Mouse (Mus musculus) limb, embryonic 10.5 days (tissue): Measurements from ENCODE around the gene Smyd4. TPM values are rescaled to one million over a fixed set of nuclear protein-coding genes. Genes with fewer than 3 reads are reported as not detected.

Source experiments
- DNase-seq: peaks from one replicate; pipeline ENCODE4 v3.0.0-alpha.2; 2017; ENCODE audit warnings: low spot score
- H3K27ac ChIP-seq: fragments of 300-500 bp; sonication (generic); 2 replicates; pipeline ENCODE4 v1.5.1; 2016; ENCODE audit warnings: mild to moderate bottlenecking
- H3K27me3 ChIP-seq: fragments of 300-500 bp; sonication (generic); 2 replicates; pipeline ENCODE4 v1.6.1; 2016; ENCODE audit warnings: low read depth, mild to moderate bottlenecking; ENCODE audit not compliant: poor library complexity, severe bottlenecking
- H3K36me3 ChIP-seq: fragments of 300-500 bp; sonication (generic); 2 replicates; pipeline ENCODE4 v1.6.1; 2016; ENCODE audit warnings: mild to moderate bottlenecking, moderate library complexity
- H3K4me1 ChIP-seq: fragments of 300-500 bp; sonication (generic); 2 replicates; pipeline ENCODE4 v1.6.1; 2016
- H3K4me3 ChIP-seq: fragments of 300-500 bp; sonication (generic); 2 replicates; pipeline ENCODE4 v1.5.1; 2016; ENCODE audit warnings: mild to moderate bottlenecking, moderate library complexity
- H3K9me3 ChIP-seq: fragments of 300-500 bp; sonication (generic); replicated peaks from 2 replicates; pipeline ENCODE4 v1.6.1; 2016; ENCODE audit warnings: mild to moderate bottlenecking
- WGBS: fragments of 180-500 bp; shearing (Covaris S2); methylation state at CpG from one replicate; pipeline ENCODE4 v1.1.7; 2016; 5-methylcytosine and 5-hydroxymethylcytosine counted together
- polyA plus RNA-seq: library from polyadenylated mRNA; unstranded; fragments of >200 nt; fragmentation: Nextera tagmentation; extraction: Ambion mirVana; gene quantifications from 2 replicates; pipeline ENCODE4 v1.2.1, GENCODE M21; 2016

Smyd4 gene
- polyA plus RNA-seq, 1 experiment from 2014 or later: 17.1 TPM

GRCm38 (mm10) chr11:75429019-75429705, 80.9 kb downstream of the Smyd4 start:
- Histone ChIP-seq H3K9me3 (no peaks in the 10 kb centered on the region), H3K27me3 (no peaks in the 10 kb centered on the region), H3K4me3 (no peak overlapping the region), H3K4me1 (no peaks in the 10 kb centered on the region), H3K36me3 (no peaks in the 10 kb centered on the region), H3K27ac (no peak overlapping the region)
- no peak for DNase-seq
- WGBS: 89% methylated on average over 9 of the region's 9 CpGs

GRCm38 (mm10) chr11:75431307-75431706, 83.1 kb downstream of the Smyd4 start:
- DNase-seq: no peak
- Histone ChIP-seq H3K9me3 (no peaks in the 10 kb centered on the region), H3K36me3 (no peaks in the 10 kb centered on the region), H3K27ac (no peak overlapping the region), H3K4me3 (no peak overlapping the region), H3K4me1 (no peaks in the 10 kb centered on the region), H3K27me3 (no peaks in the 10 kb centered on the region)
- WGBS: 84% methylated on average over 11 of the region's 11 CpGs

- Histone ChIP-seq H3K9me3 (no peaks in the 10 kb centered on the region), H3K36me3 (no peaks in the 10 kb centered on the region)
- no peak for DNase-seq
Observed at GRCm38 (mm10) chr11:75434138-75434537, 85.9 kb downstream of the Smyd4 start.

GRCm38 (mm10) chr11:75438194-75438593, 90.0 kb downstream of the Smyd4 start:
- WGBS: 84% methylated on average over 13 of the region's 13 CpGs
- no peak overlapping the region for H3K4me3 ChIP-seq
- DNase-seq: no peak

More at GRCm38 (mm10) chr11:75434138-75434537, 85.9 kb downstream of the Smyd4 start:
- Histone ChIP-seq H3K27ac (no peak overlapping the region), H3K27me3 (no peaks in the 10 kb centered on the region), H3K4me1 (no peaks in the 10 kb centered on the region), H3K4me3 (no peak overlapping the region)
- 87% methylated on average over 5 of the region's 5 CpGs for WGBS

GRCm38 (mm10) chr11:75438804-75439203, 90.6 kb downstream of the Smyd4 start:
- Histone ChIP-seq H3K4me1 (peaks cover 4% of the 10 kb centered on the region), H3K4me3 (no peak overlapping the region)
- WGBS: 96% methylated on average over 3 of the region's 3 CpGs

More at GRCm38 (mm10) chr11:75438194-75438593, 90.0 kb downstream of the Smyd4 start:
- H3K27ac ChIP-seq: no peak overlapping the region
- H3K27me3 ChIP-seq: no peaks in the 10 kb centered on the region
- peaks cover 10% of the 10 kb centered on the region for H3K36me3 ChIP-seq
- H3K9me3 ChIP-seq: no peaks in the 10 kb centered on the region
- H3K4me1 ChIP-seq: no peaks in the 10 kb centered on the region

GRCm38 (mm10) chr11:75439363-75439762, 91.1 kb downstream of the Smyd4 start, which contains the start of gene Serpinf2:
Gene Serpinf2, minus strand, starts transcription at chr11:75439591.
- Histone ChIP-seq H3K27me3 (no peaks in the 10 kb centered on the region), H3K27ac (no peak within 1 kb of the TSS), H3K4me3 (no peak within 1 kb of the TSS), H3K36me3 (peaks cover 11% of the 10 kb centered on the region), H3K4me1 (peaks cover 8% of the 10 kb centered on the region), H3K9me3 (no peaks in the 10 kb centered on the region)
- 88% methylated on average over 6 of the region's 6 CpGs for WGBS
- DNase-seq: no peak

More at GRCm38 (mm10) chr11:75438804-75439203, 90.6 kb downstream of the Smyd4 start:
- Histone ChIP-seq H3K27ac (no peak overlapping the region), H3K9me3 (no peaks in the 10 kb centered on the region), H3K36me3 (peaks cover 10% of the 10 kb centered on the region), H3K27me3 (no peaks in the 10 kb centered on the region)
- DNase-seq: no peak

- no peaks in the 10 kb centered on the region for H3K27me3 ChIP-seq
- no peak for DNase-seq
- H3K9me3 ChIP-seq: no peaks in the 10 kb centered on the region
- H3K4me1 ChIP-seq: peaks cover 12% of the 10 kb centered on the region
- H3K4me3 ChIP-seq: no peak overlapping the region
- no peak overlapping the region for H3K27ac ChIP-seq
- WGBS: 97% methylated on average over 3 of the region's 3 CpGs
- H3K36me3 ChIP-seq: peaks cover 15% of the 10 kb centered on the region
Observed at GRCm38 (mm10) chr11:75439951-75440350, 91.7 kb downstream of the Smyd4 start.

GRCm38 (mm10) chr11:75441034-75441433, 92.8 kb downstream of the Smyd4 start:
- no peak overlapping the region for H3K4me3 ChIP-seq
- H3K27me3 ChIP-seq: no peaks in the 10 kb centered on the region
- no peaks in the 10 kb centered on the region for H3K9me3 ChIP-seq
- no peak for DNase-seq
- no peak overlapping the region for H3K27ac ChIP-seq
- peaks cover 18% of the 10 kb centered on the region for H3K36me3 ChIP-seq
- H3K4me1 ChIP-seq: peaks cover 12% of the 10 kb centered on the region
- WGBS: 83% methylated on average over 7 of the region's 7 CpGs

GRCm38 (mm10) chr11:75441601-75442000, 93.4 kb downstream of the Smyd4 start:
- H3K27me3 ChIP-seq: no peaks in the 10 kb centered on the region
- peaks cover 12% of the 10 kb centered on the region for H3K4me1 ChIP-seq
- peaks cover 19% of the 10 kb centered on the region for H3K36me3 ChIP-seq
- no peak overlapping the region for H3K4me3 ChIP-seq
- no peak overlapping the region for H3K27ac ChIP-seq
- no peak for DNase-seq
- 93% methylated on average over 16 of the region's 16 CpGs for WGBS
- H3K9me3 ChIP-seq: no peaks in the 10 kb centered on the region

- Histone ChIP-seq H3K4me3 (no peak overlapping the region), H3K4me1 (peaks cover 12% of the 10 kb centered on the region), H3K9me3 (no peaks in the 10 kb centered on the region), H3K36me3 (peaks cover 36% of the 10 kb centered on the region), H3K27me3 (no peaks in the 10 kb centered on the region), H3K27ac (no peak overlapping the region)
- WGBS: 44% methylated on average over 8 of the region's 8 CpGs
- DNase-seq: no peak
Observed at GRCm38 (mm10) chr11:75443711-75444110, 95.5 kb downstream of the Smyd4 start.

GRCm38 (mm10) chr11:75448575-75448974, 100.3 kb downstream of the Smyd4 start:
- no peak for DNase-seq
- H3K27me3 ChIP-seq: peaks cover 6% of the 10 kb centered on the region
- no peaks in the 10 kb centered on the region for H3K9me3 ChIP-seq
- H3K27ac ChIP-seq: no peak overlapping the region
- WGBS: 85% methylated on average over 3 of the region's 3 CpGs
- H3K4me1 ChIP-seq: peaks cover 16% of the 10 kb centered on the region
- H3K4me3 ChIP-seq: no peak overlapping the region
- peaks cover 46% of the 10 kb centered on the region for H3K36me3 ChIP-seq

GRCm38 (mm10) chr11:75449695-75450094, 101.5 kb downstream of the Smyd4 start:
- no peaks in the 10 kb centered on the region for H3K9me3 ChIP-seq
- H3K4me3 ChIP-seq: no peak overlapping the region
- whole genome bisulfite sequencing: 90% methylated on average over 7 of the region's 7 CpGs
- peaks cover 42% of the 10 kb centered on the region for H3K36me3 ChIP-seq
- H3K4me1 ChIP-seq: peaks cover 17% of the 10 kb centered on the region
- H3K27ac ChIP-seq: 0 out of 2 replicates have a peak overlapping the region, but pooled peaks have one; percentile 14
- DNase-seq: no peak
- peaks cover 8% of the 10 kb centered on the region for H3K27me3 ChIP-seq

GRCm38 (mm10) chr11:75450304-75450908, 102.2 kb downstream of the Smyd4 start:
- H3K27ac ChIP-seq: 0 out of 2 replicates have a peak overlapping the region, but pooled peaks have one; percentile 19
- WGBS: 88% methylated on average over 8 of the region's 8 CpGs

More at GRCm38 (mm10) chr11:75450304-75450908, 102.2 kb downstream of the Smyd4 start:
- Histone ChIP-seq H3K4me1 (peaks cover 24% of the 10 kb centered on the region), H3K4me3 (no peak overlapping the region), H3K27me3 (peaks cover 8% of the 10 kb centered on the region), H3K36me3 (peaks cover 42% of the 10 kb centered on the region), H3K9me3 (no peaks in the 10 kb centered on the region)
- no peak for DNase-seq
